Mouse (Mus musculus): Measurements from ENCODE around the gene Tgif2.

DNA sequence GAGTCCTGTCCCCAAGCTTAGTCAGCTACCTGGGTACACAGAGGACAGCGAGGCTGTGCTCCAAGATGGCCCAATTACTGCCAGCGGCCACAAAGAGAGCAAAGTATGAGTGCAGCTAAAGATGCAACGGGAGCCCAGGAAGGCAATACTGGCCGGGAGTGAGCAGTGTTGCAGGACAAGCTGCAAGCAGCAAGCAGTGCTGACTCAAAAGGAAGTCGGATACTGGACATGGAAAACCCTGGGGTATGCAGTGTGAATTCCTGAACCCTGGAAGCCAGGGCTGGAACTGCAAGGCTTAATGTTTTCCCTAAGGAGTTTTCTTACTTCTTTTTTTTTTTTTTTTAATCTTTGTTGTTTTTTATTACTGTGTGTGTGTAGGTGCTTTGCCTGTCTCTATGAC is 28.3 kb upstream of the Tgif2 start:
- TF ChIP-seq CTCF (IDR thresholded peaks at IDR 0.05; ENCODE audit: control insufficient read depth, insufficient read depth, insufficient replicate concordance, low read depth, low read length) (no peak), POLR2A (IDR thresholded peaks at IDR 0.05; ENCODE audit: control insufficient read depth, low read depth, low read length) (no peak)
